Mouse (Mus musculus) lung, embryonic 14.5 days (tissue): Measurements from ENCODE around the gene Tubb4b. TPM values are rescaled to one million over a fixed set of nuclear protein-coding genes. Genes with fewer than 3 reads are reported as not detected.
A peak's percentile ranks its signal among the peaks of the same experiment; 100 is the strongest.

ENCODE experiments used
- ATAC-seq: fragments of 200-750 bp; cut with Nextera tagmentation; 2 replicates; pipeline ENCODE4 v1.8.0; 2017; ENCODE audit warnings: mild to moderate bottlenecking, moderate TSS enrichment, moderate library complexity; ENCODE audit not compliant: insufficient read depth
- DNase-seq: peaks from one replicate; pipeline ENCODE4 v3.0.0-alpha.2; 2015
- H3K27ac ChIP-seq: fragments of 300-500 bp; sonication (generic); 2 replicates; pipeline ENCODE4 v1.5.1; 2014; ENCODE audit warnings: low read depth, mild to moderate bottlenecking, moderate library complexity
- H3K27me3 ChIP-seq: fragments of 300-500 bp; sonication (generic); 2 replicates; pipeline ENCODE4 v1.6.1; 2014; ENCODE audit warnings: low read length, control low read depth; ENCODE audit not compliant: insufficient read depth
- H3K36me3 ChIP-seq: fragments of 300-500 bp; sonication (generic); 2 replicates; pipeline ENCODE4 v1.6.1; 2014; ENCODE audit warnings: control low read depth; ENCODE audit not compliant: insufficient read depth
- H3K4me1 ChIP-seq: fragments of 300-500 bp; sonication (generic); 2 replicates; pipeline ENCODE4 v1.6.1; 2014; ENCODE audit warnings: antibody characterized with exemption, control low read depth; ENCODE audit not compliant: insufficient read depth
- H3K4me2 ChIP-seq: fragments of 300-500 bp; sonication (generic); 2 replicates; pipeline ENCODE4 v1.6.1; 2014; ENCODE audit warnings: mild to moderate bottlenecking
- H3K4me3 ChIP-seq: fragments of 300-500 bp; sonication (generic); 2 replicates; pipeline ENCODE4 v1.5.1; 2014; ENCODE audit warnings: low read depth, low read length
- H3K9ac ChIP-seq: fragments of 300-500 bp; sonication (generic); 2 replicates; pipeline ENCODE4 v1.6.1; 2014
- H3K9me3 ChIP-seq: fragments of 300-500 bp; sonication (generic); 2 replicates; pipeline ENCODE4 v1.6.1; 2016; ENCODE audit warnings: low read depth, low read length, control low read depth
- CTCF ChIP-seq: IDR thresholded peaks from 2 replicates; pipeline ENCODE4 v1.5.1; 2016; ENCODE audit warnings: antibody characterized with exemption, low read depth
- WGBS: fragments of 180-500 bp; shearing (Covaris S2); extraction: QIAGEN DNeasy Blood & Tissue Kit; methylation state at CpG from one replicate; pipeline ENCODE4 v1.1.7; 2014; 5-methylcytosine and 5-hydroxymethylcytosine counted together
- polyA plus RNA-seq: library from polyadenylated mRNA; unstranded; fragments of >200 nt; fragmentation: Nextera tagmentation; extraction: Ambion mirVana; gene quantifications from 2 replicates; pipeline ENCODE4 v1.2.1, GENCODE M21; 2014

Gene Tubb4b
- polyA plus RNA-seq, 1 experiment from 2014 or later, result 610 TPM

- ATAC-seq, result peak; percentile 96
- WGBS, result 2% methylated on average over 41 of the region's 41 CpGs
These were observed 557 bp upstream of the Tubb4b start for GRCm38 (mm10) chr2:25224766-25225752.

GRCm38 (mm10) chr2:25223681-25224491 lies 616 bp downstream of the Tubb4b start:
- peak; percentile 79 for DNase-seq
- under 1% methylated on average over 49 of the region's 53 CpGs for WGBS

More at GRCm38 (mm10) chr2:25224766-25225752, 557 bp upstream of the Tubb4b start:
- Histone ChIP-seq H3K9me3 (no peaks in the 10 kb centered on the region), H3K4me3 (peak overlapping the region; percentile 91), H3K4me1 (0 out of 2 replicates have a peak, but pooled peaks cover 5% of the 10 kb centered on the region), H3K36me3 (peaks cover 17% of the 10 kb centered on the region), H3K27ac (peak overlapping the region; percentile 98), H3K27me3 (no peaks in the 10 kb centered on the region), H3K4me2 (peak overlapping the region; percentile 66), H3K9ac (peak overlapping the region; percentile 62)
- peak; percentile 99 for DNase-seq
- TF ChIP-seq CTCF, result no peak

GRCm38 (mm10) chr2:25221331-25221772 lies 3.1 kb downstream of the Tubb4b start:
- no peaks in the 10 kb centered on the region for H3K27me3 ChIP-seq
- 0 out of 2 replicates have a peak, but pooled peaks cover 5% of the 10 kb centered on the region for H3K4me1 ChIP-seq
- DNase-seq (no peak), ATAC-seq (no peak)
- WGBS, result 73% methylated on average over 5 of the region's 5 CpGs
- TF ChIP-seq CTCF, result no peak
- no peak overlapping the region for H3K4me2 ChIP-seq
- H3K36me3 ChIP-seq, result peaks cover 17% of the 10 kb centered on the region
- H3K27ac ChIP-seq, result no peak overlapping the region
- no peaks in the 10 kb centered on the region for H3K9me3 ChIP-seq
- H3K9ac ChIP-seq, result no peak overlapping the region
- no peak overlapping the region for H3K4me3 ChIP-seq

More at GRCm38 (mm10) chr2:25223681-25224491, 616 bp downstream of the Tubb4b start:
- Histone ChIP-seq H3K4me1 (0 out of 2 replicates have a peak, but pooled peaks cover 5% of the 10 kb centered on the region), H3K4me2 (peak overlapping the region; percentile 81), H3K36me3 (peaks cover 17% of the 10 kb centered on the region), H3K9me3 (no peaks in the 10 kb centered on the region), H3K27ac (peak overlapping the region; percentile 96), H3K27me3 (no peaks in the 10 kb centered on the region), H3K4me3 (peak overlapping the region; percentile 91), H3K9ac (peak overlapping the region; percentile 77)
- no peak for TF ChIP-seq CTCF
- ATAC-seq, result peak; percentile 36

DNA sequence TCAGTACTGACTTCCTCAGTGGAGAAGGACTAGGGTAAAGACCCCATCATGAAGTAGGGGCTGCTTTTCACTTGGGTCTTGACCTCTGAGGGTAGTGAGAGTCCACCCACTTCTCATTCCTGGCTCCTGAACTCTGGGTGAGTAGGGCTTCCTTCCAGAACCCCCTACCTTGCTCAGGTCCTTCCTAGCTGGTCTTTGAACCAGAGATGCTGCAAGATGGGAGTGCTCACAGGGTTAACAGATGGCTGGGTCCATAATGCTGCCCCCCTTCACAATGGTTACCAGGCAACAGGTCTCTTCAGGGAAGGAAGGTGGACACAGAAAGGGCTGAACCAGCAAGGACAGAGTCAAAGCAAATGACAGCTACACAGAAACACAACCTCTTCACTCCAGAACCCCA lies 6.1 kb downstream of the Tubb4b start, which contains the start of gene Fam166a:
Gene Fam166a (plus strand): TSS at position 301 of the 400 bp plus-strand sequence.
- no peaks in the 10 kb centered on the region for H3K4me1 ChIP-seq
- DNase-seq, result no peak
- peaks cover 15% of the 10 kb centered on the region for H3K36me3 ChIP-seq

GRCm38 (mm10) chr2:25217666-25218065 lies 6.8 kb downstream of the Tubb4b start:
- no peak overlapping the region for H3K27ac ChIP-seq
- ATAC-seq (no peak), DNase-seq (no peak)
- H3K4me1 ChIP-seq, result no peaks in the 10 kb centered on the region
- no peaks in the 10 kb centered on the region for H3K27me3 ChIP-seq
- no peak overlapping the region for H3K4me3 ChIP-seq
- no peak overlapping the region for H3K4me2 ChIP-seq
- TF ChIP-seq CTCF, result no peak
- 47% methylated on average over 2 of the region's 2 CpGs for WGBS
- H3K36me3 ChIP-seq, result peaks cover 14% of the 10 kb centered on the region
- no peak overlapping the region for H3K9ac ChIP-seq
- H3K9me3 ChIP-seq, result no peaks in the 10 kb centered on the region

More for the DNA sequence above, 6.1 kb downstream of the Tubb4b start, which contains the start of gene Fam166a:
- no peak within 1 kb of the TSS for H3K4me2 ChIP-seq
- no peaks in the 10 kb centered on the region for H3K27me3 ChIP-seq
- no peak within 1 kb of the TSS for H3K4me3 ChIP-seq
- TF ChIP-seq CTCF, result no peak
- ATAC-seq, result no peak
- H3K9me3 ChIP-seq, result no peaks in the 10 kb centered on the region
- H3K9ac ChIP-seq, result no peak within 1 kb of the TSS
- no peak within 1 kb of the TSS for H3K27ac ChIP-seq

DNA sequence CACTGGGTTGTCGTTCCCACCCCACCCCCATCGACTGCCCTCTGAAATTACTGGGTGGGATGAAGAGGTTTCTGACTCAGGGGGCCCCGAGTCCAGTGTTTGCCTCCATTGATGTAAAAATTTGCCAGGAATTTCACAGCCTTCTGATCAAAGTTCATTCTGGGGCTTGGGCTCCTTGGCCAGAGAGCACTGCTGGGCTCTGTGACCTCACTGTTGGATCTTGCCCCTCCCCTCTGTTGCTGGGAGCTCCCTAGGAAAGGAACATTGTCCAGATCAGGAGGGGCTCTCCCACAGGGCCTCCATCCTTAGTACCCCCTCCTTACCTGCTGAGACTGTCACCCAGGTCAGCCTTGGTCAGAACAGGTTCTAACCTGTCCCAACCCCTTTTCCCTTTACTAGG lies 10.1 kb downstream of the Tubb4b start, which contains the start of gene Stpg3:
Gene Stpg3 (minus strand): TSS at position 194 of the 400 bp plus-strand sequence.
- Histone ChIP-seq H3K36me3 (no peaks in the 10 kb centered on the region), H3K27me3 (no peaks in the 10 kb centered on the region), H3K4me3 (no peak within 1 kb of the TSS), H3K27ac (no peak within 1 kb of the TSS), H3K9ac (no peak within 1 kb of the TSS), H3K9me3 (no peaks in the 10 kb centered on the region), H3K4me1 (peaks cover 8% of the 10 kb centered on the region), H3K4me2 (no peak within 1 kb of the TSS)
- 65% methylated on average over 3 of the region's 3 CpGs for WGBS
- TF ChIP-seq CTCF, result no peak
- DNase-seq (no peak), ATAC-seq (no peak)
